Mouse (Mus musculus): Measurements from ENCODE around the gene Nacc2.
A peak's percentile ranks its signal among the peaks of the same experiment; 100 is the strongest.

DNA sequence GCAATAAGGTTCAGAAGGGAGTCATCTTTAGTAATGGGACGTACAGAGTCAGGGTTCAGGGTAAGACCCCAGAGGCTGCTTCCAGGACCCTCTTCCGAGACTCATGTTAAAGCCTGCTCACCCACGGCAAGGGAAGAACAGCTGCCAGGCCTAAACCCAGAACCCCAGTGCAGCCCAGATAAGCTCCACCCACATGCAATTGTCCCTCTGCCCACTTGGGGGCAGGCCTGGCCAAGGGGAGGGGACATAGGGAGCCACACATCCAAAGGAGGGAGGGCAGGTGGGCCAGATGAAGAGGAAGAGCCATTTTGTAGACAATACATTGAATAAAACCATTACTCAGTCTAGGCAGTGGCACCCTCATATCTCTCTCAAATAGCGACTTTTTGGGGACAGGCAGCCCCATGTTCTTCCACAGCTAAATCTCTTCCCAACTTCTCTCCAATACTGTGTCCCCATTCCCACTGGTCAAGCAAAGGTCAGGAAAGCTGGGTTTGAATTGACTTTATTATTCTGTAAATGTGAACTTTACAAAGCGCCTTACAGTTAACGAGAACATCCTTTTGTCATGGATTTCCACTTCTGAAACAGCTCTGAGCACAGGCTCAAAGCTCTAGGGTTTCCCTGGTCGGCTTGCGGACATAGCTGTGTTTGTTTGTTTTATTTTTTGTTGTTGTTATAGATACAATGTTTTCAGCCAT lies 67.8 kb downstream of the Nacc2 start:
- TF ChIP-seq CTCF (IDR thresholded peaks at IDR 0.05; ENCODE audit: borderline replicate concordance, insufficient read depth, low read depth, low read length) = peak; percentile 96
- no peak for TF ChIP-seq POLR2A (IDR thresholded peaks at IDR 0.05; ENCODE audit: borderline replicate concordance, insufficient read depth, low read length)
